Mouse (Mus musculus) liver, embryonic 16.5 days (tissue): Measurements from ENCODE around the gene Slc7a6os. TPM values are rescaled to one million over a fixed set of nuclear protein-coding genes. Genes with fewer than 3 reads are reported as not detected.

Experiments
- polyA plus RNA-seq: library from polyadenylated mRNA; unstranded; fragments of >200 nt; fragmentation: Nextera tagmentation; extraction: Ambion mirVana; gene quantifications from 2 replicates; pipeline ENCODE4 v1.2.1, GENCODE M21; 2015

The Slc7a6os gene
- polyA plus RNA-seq, 1 experiment from 2014 or later: 9.2 TPM

Other genes with a start within 250 kb of the Slc7a6os start
- gene Slc12a4, start 244.8 kb downstream of the Slc7a6os start, polyA plus RNA-seq: 11.1 and 12.0 TPM in 2 replicates
- not detected in 2 replicates for gene Dpep3, start 231.5 kb downstream of the Slc7a6os start, polyA plus RNA-seq
- gene Dus2, start 219.6 kb downstream of the Slc7a6os start, polyA plus RNA-seq: 10.5 and 10.9 TPM in 2 replicates
- not detected in 2 replicates for gene Dpep2nb, start 205.0 kb downstream of the Slc7a6os start, polyA plus RNA-seq
- 8.7 and 9.6 TPM in 2 replicates for gene Ddx28, start 199.1 kb downstream of the Slc7a6os start, polyA plus RNA-seq
- gene Nfatc3, start 152.1 kb downstream of the Slc7a6os start, polyA plus RNA-seq: 2.4 and 3.0 TPM in 2 replicates
- gene Esrp2, start 74.0 kb downstream of the Slc7a6os start, polyA plus RNA-seq: 17.5 and 20.1 TPM in 2 replicates
- gene Pla2g15, start 60.5 kb downstream of the Slc7a6os start, polyA plus RNA-seq: 8.8 and 9.1 TPM in 2 replicates
- 4.1 and 4.3 TPM in 2 replicates for gene Slc7a6, start 42.1 kb downstream of the Slc7a6os start, polyA plus RNA-seq
- gene Prmt7, start within 50 bp of the Slc7a6os start, polyA plus RNA-seq: 18.0 and 19.7 TPM in 2 replicates
- gene Smpd3, start 127.1 kb upstream of the Slc7a6os start, polyA plus RNA-seq: 0.46 and 0.77 TPM in 2 replicates
- gene Zfp90, start 204.4 kb upstream of the Slc7a6os start, polyA plus RNA-seq: 2.1 and 2.8 TPM in 2 replicates